Mouse (Mus musculus) myocyte (in vitro differentiated cells): ENCODE measurements at regions not wholly inside any gene's neighbourhood (a gene's known extent, or its start where the extent isn't known, plus 50 kb on each side); places are given as distances from the start of the nearest gene placed in this dataset.

ENCODE experiments used
- H3K27me3 ChIP-seq: one replicate; pipeline ENCODE4 v1.6.1; 2011; ENCODE audit not compliant: control insufficient read depth, insufficient read depth, insufficient read length
- H3K36me3 ChIP-seq: one replicate; pipeline ENCODE4 v1.6.1; 2011; ENCODE audit not compliant: control insufficient read depth, insufficient read depth
- H3K4me2 ChIP-seq: one replicate; pipeline ENCODE4 v1.6.1; 2011; ENCODE audit warnings: low read depth, control low read depth
- H3K4me3 ChIP-seq: one replicate; pipeline ENCODE4 v1.5.1; 2011; ENCODE audit warnings: mild to moderate bottlenecking, control low read depth, moderate library complexity
- H3K79me2 ChIP-seq: one replicate; pipeline ENCODE4 v1.6.1; 2011; ENCODE audit not compliant: control insufficient read depth, insufficient read depth
- H3ac ChIP-seq: one replicate; pipeline ENCODE4 v1.6.1; 2011; ENCODE audit not compliant: control insufficient read depth, insufficient read length
- CEBPB ChIP-seq: IDR thresholded peaks from 2 replicates; pipeline ENCODE4 v1.6.1; 2011; ENCODE audit warnings: mild to moderate bottlenecking, moderate library complexity; ENCODE audit not compliant: poor library complexity, insufficient read depth, severe bottlenecking
- E2F4 ChIP-seq: IDR thresholded peaks from one replicate; pipeline ENCODE4 v1.6.1; 2011; ENCODE audit warnings: mild to moderate bottlenecking, control low read depth, moderate library complexity; ENCODE audit not compliant: insufficient read depth
- MAX ChIP-seq: IDR thresholded peaks from one replicate; pipeline ENCODE4 v1.6.1; 2011; ENCODE audit warnings: low read depth, mild to moderate bottlenecking, control low read depth
- MYOD1 ChIP-seq, 3 experiments: IDR thresholded peaks; one replicate each; pipeline ENCODE4 v1.6.1; 2011; ENCODE audit warnings: control low read depth in 2 of 3, low read depth in 2 of 3, mild to moderate bottlenecking in 2 of 3, moderate library complexity in 1 of 3; ENCODE audit not compliant: insufficient read length in 2 of 3, control insufficient read depth in 1 of 3
- MYOG ChIP-seq, 3 experiments: IDR thresholded peaks; one replicate each; pipeline ENCODE4 v1.6.1; 2011; ENCODE audit warnings: control low read depth in 2 of 3, low read depth in 2 of 3, mild to moderate bottlenecking in 2 of 3; ENCODE audit not compliant: insufficient read length in 2 of 3, control insufficient read depth in 1 of 3, insufficient read depth in 1 of 3
- POLR2A ChIP-seq: IDR thresholded peaks from one replicate; pipeline ENCODE4 v1.6.1; 2011; ENCODE audit warnings: low read depth, mild to moderate bottlenecking, control low read depth, moderate library complexity; ENCODE audit not compliant: insufficient read length
- POLR2AphosphoS2 ChIP-seq: IDR thresholded peaks from one replicate; pipeline ENCODE4 v1.6.1; 2011; ENCODE audit warnings: low read depth, control low read depth; ENCODE audit not compliant: insufficient read length
- REST ChIP-seq: IDR thresholded peaks from one replicate; pipeline ENCODE4 v1.6.1; 2011; ENCODE audit warnings: mild to moderate bottlenecking, control low read depth, moderate library complexity; ENCODE audit not compliant: insufficient read depth, insufficient read length
- SRF ChIP-seq: IDR thresholded peaks from one replicate; pipeline ENCODE4 v1.6.1; 2011; ENCODE audit warnings: low read depth; ENCODE audit not compliant: control insufficient read depth, insufficient read length
- TCF12 ChIP-seq: IDR thresholded peaks from one replicate; pipeline ENCODE4 v1.6.1; 2011; ENCODE audit warnings: mild to moderate bottlenecking, control low read depth; ENCODE audit not compliant: poor library complexity, insufficient read depth, severe bottlenecking
- TCF3 ChIP-seq: IDR thresholded peaks from one replicate; pipeline ENCODE4 v1.6.1; 2011; ENCODE audit warnings: low read depth, control low read depth; ENCODE audit not compliant: insufficient read length
- USF1 ChIP-seq: IDR thresholded peaks from one replicate; pipeline ENCODE4 v1.6.1; 2011; ENCODE audit warnings: low read depth, mild to moderate bottlenecking, control low read depth, moderate library complexity

DNA sequence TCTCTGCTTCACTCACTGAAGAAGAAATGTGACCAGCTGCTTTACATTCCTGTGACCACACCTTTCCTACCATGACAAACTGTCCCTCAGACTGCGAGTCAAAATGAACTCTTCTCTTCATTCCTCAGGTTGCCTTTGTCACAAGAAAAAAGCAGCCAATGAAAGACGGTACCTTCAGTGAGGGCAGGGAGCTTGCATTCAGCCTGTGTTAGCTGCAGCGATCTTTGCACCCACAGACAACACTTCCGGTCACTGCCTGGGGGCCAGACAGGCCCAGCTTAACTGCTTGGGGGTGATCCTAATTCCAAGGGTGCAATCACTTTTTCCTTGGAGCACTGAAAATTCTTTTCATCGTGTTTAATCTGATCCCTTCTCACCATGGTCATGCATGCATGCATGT lies 169.2 kb upstream of the Jade1 start:
- no peak overlapping the region for H3K4me3 ChIP-seq
- no peaks in the 10 kb centered on the region for H3K27me3 ChIP-seq
- TF ChIP-seq REST = no peak
- TF ChIP-seq USF1 = no peak
- no peak for TF ChIP-seq MAX
- no peak for TF ChIP-seq E2F4
- no peak for TF ChIP-seq POLR2A
- no peak for TF ChIP-seq TCF12
- TF ChIP-seq POLR2AphosphoS2 = no peak
- no peak for TF ChIP-seq SRF
- TF ChIP-seq MYOG (IDR thresholded peaks at IDR 0.05; ENCODE audit: control insufficient read depth in 1 of 3, insufficient read depth in 1 of 3, insufficient read length in 2 of 3, low read depth in 2 of 3) = no peak
- no peak for TF ChIP-seq TCF3
- no peak for TF ChIP-seq MYOD1 (IDR thresholded peaks at IDR 0.05; ENCODE audit: control insufficient read depth in 1 of 3, insufficient read length in 2 of 3, low read depth in 2 of 3)
- no peak for TF ChIP-seq CEBPB
- H3K79me2 ChIP-seq = no peaks in the 10 kb centered on the region
- H3K4me2 ChIP-seq = no peak overlapping the region
- H3ac ChIP-seq = no peak overlapping the region
- H3K36me3 ChIP-seq = no peaks in the 10 kb centered on the region

DNA sequence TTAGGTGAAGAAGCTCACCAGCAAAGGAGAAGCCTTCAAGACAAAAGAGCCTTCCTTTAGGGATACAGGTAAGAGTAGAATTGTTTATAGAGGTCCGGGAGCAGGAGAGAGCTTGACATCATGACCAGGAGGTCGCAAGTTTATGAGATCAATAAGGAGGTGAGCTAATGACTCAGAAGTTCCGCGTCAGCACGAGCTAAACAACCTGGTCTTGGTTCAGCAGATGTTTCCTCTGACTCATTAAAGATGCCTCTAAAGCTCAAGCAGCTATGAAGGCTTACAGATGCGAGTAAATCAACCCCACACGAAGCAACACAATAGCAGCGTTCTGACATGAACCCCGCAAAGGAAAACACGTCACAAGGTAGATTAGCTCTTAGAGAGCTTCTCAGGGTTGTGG lies 171.1 kb upstream of the Jade1 start:
- Histone ChIP-seq H3K79me2 (no peaks in the 10 kb centered on the region), H3ac (no peak overlapping the region), H3K4me2 (no peak overlapping the region), H3K27me3 (no peaks in the 10 kb centered on the region), H3K36me3 (no peaks in the 10 kb centered on the region), H3K4me3 (no peak overlapping the region)
- TF ChIP-seq E2F4 (no peak), MAX (no peak), REST (no peak), POLR2AphosphoS2 (no peak), MYOD1 (IDR thresholded peaks at IDR 0.05; ENCODE audit: control insufficient read depth in 1 of 3, insufficient read length in 2 of 3, low read depth in 2 of 3) (no peak), MYOG (IDR thresholded peaks at IDR 0.05; ENCODE audit: control insufficient read depth in 1 of 3, insufficient read depth in 1 of 3, insufficient read length in 2 of 3, low read depth in 2 of 3) (no peak), CEBPB (no peak), USF1 (no peak), TCF12 (no peak), POLR2A (no peak), TCF3 (no peak), SRF (no peak)

DNA sequence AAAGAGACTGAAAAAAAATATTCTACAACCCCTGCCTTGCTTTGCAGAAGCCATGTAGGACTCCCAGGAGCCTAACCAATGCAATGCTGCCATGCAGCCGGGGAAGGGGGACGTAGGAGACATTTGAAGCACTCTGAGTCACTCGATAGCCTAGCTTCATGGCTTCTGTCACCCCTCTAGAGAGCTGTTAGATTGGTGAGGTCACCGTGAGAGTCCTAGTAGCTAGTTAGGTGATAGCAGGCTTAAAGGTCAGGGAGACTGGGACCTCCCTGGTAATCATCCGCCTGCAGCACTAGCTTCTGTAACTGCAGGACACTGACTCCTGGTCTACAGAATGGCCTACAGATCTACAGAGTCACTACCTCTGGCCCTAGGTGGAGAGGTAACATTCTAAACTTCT lies 177.0 kb upstream of the Jade1 start:
- H3K4me3 ChIP-seq = no peak overlapping the region
- no peak overlapping the region for H3ac ChIP-seq
- no peaks in the 10 kb centered on the region for H3K79me2 ChIP-seq
- H3K4me2 ChIP-seq = no peak overlapping the region
- no peaks in the 10 kb centered on the region for H3K36me3 ChIP-seq
- H3K27me3 ChIP-seq = no peaks in the 10 kb centered on the region
- TF ChIP-seq MYOG (IDR thresholded peaks at IDR 0.05; ENCODE audit: control insufficient read depth in 1 of 3, insufficient read depth in 1 of 3, insufficient read length in 2 of 3, low read depth in 2 of 3) = no peak
- no peak for TF ChIP-seq USF1
- TF ChIP-seq TCF12 = no peak
- TF ChIP-seq POLR2A = no peak
- TF ChIP-seq POLR2AphosphoS2 = no peak
- TF ChIP-seq E2F4 = no peak
- no peak for TF ChIP-seq TCF3
- TF ChIP-seq MYOD1 (IDR thresholded peaks at IDR 0.05; ENCODE audit: control insufficient read depth in 1 of 3, insufficient read length in 2 of 3, low read depth in 2 of 3) = no peak
- no peak for TF ChIP-seq MAX
- TF ChIP-seq REST = no peak

DNA sequence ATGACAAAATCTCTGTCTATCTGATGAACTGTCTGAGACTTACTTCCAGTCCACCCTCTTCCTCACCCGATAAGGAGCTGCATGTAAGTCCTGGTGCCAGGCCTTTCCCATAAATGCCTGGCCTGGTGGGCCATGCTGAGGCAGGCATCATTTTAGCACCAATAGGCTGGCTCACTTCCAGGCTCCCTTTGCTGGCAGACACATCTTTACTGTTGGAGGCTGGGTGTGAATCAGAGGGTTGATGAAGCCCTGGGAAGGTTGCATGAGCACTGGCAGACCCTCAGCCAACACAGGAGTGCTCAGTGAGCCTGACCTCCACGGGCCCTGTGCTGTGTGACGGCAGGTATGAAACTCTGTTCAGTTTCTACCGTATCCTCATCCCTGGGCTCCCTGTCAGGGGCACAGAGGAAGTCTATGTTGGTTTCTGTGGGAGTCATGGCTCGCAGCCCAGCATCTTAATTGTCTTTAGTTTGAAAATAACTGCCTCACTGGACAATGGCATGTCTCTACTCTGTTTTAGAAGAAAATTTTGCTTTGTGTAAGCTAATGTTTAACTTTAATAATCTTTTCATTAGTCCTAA lies 177.6 kb upstream of the Jade1 start:
- H3K27me3 ChIP-seq = no peaks in the 10 kb centered on the region
- H3ac ChIP-seq = no peak overlapping the region
- TF ChIP-seq TCF12 (no peak), MYOD1 (IDR thresholded peaks at IDR 0.05; ENCODE audit: control insufficient read depth in 1 of 3, insufficient read length in 2 of 3, low read depth in 2 of 3) (no peak), SRF (no peak), TCF3 (no peak), E2F4 (no peak), POLR2A (no peak), REST (no peak), CEBPB (no peak), POLR2AphosphoS2 (no peak), USF1 (no peak), MYOG (IDR thresholded peaks at IDR 0.05; ENCODE audit: control insufficient read depth in 1 of 3, insufficient read depth in 1 of 3, insufficient read length in 2 of 3, low read depth in 2 of 3) (no peak), MAX (no peak)
- H3K36me3 ChIP-seq = no peaks in the 10 kb centered on the region
- no peak overlapping the region for H3K4me2 ChIP-seq
- H3K79me2 ChIP-seq = no peaks in the 10 kb centered on the region
- no peak overlapping the region for H3K4me3 ChIP-seq
